Mouse (Mus musculus) heart, adult 10 weeks (tissue): ENCODE measurements around the gene Olfr247. TPM values are rescaled to one million over a fixed set of nuclear protein-coding genes. Genes with fewer than 3 reads are reported as not detected.

ENCODE experiments used
- polyA plus RNA-seq: library from polyadenylated mRNA; stranded (reverse); fragments of 350-450 nt; fragmentation: Illumina TruSeq; extraction: RNeasy Lipid Tissue Mini Kit (QIAGEN cat#74804); gene quantifications from one replicate; pipeline ENCODE4 v1.2.3, GENCODE M21; 2014; ENCODE audit warnings: low read depth, low replicate concordance

Gene Olfr247
- not detected for polyA plus RNA-seq

GRCm38 (mm10) chr10:129976040-129976439 lies at the start of gene Olfr247:
Gene Olfr247 (minus strand): TSS chr10:129976140.

GRCm38 (mm10) chr10:130012321-130012720 lies 36.4 kb upstream of the Olfr247 start, which contains the start of gene Olfr820:
Gene Olfr820 (plus strand): TSS chr10:130012621.

GRCm38 (mm10) chr10:129984962-129985361 lies 9.0 kb upstream of the Olfr247 start, which contains the start of gene Gm10310:
Gene Gm10310 (minus strand): TSS chr10:129985062.

GRCm38 (mm10) chr10:129967166-129967565 lies 8.8 kb downstream of the Olfr247 start, which contains the start of gene Olfr819:
Gene Olfr819 (minus strand): TSS chr10:129967266.

GRCm38 (mm10) chr10:129949000-129949399 lies 26.9 kb downstream of the Olfr247 start, which contains the start of gene Olfr818:
Gene Olfr818 (minus strand): TSS chr10:129949100.

Other genes with a start within 250 kb of the Olfr247 start
- gene Olfr805, start 246.8 kb downstream of the Olfr247 start, polyA plus RNA-seq = not detected
- not detected for gene Olfr806, start 234.2 kb downstream of the Olfr247 start, polyA plus RNA-seq
- gene Olfr807, start 218.3 kb downstream of the Olfr247 start, polyA plus RNA-seq = not detected
- gene Olfr808, start 210.7 kb downstream of the Olfr247 start, polyA plus RNA-seq = not detected
- gene Olfr809, start 201.5 kb downstream of the Olfr247 start, polyA plus RNA-seq = not detected
- not detected for gene Olfr810, start 181.2 kb downstream of the Olfr247 start, polyA plus RNA-seq
- not detected for gene Olfr811, start 171.7 kb downstream of the Olfr247 start, polyA plus RNA-seq
- gene Olfr812, start 130.0 kb downstream of the Olfr247 start, polyA plus RNA-seq = not detected
- gene Olfr813, start 120.8 kb downstream of the Olfr247 start, polyA plus RNA-seq = not detected
- not detected for gene Olfr814, start 96.3 kb downstream of the Olfr247 start, polyA plus RNA-seq
- gene Olfr815, start 70.3 kb downstream of the Olfr247 start, polyA plus RNA-seq = not detected
- not detected for gene Olfr816, start 60.5 kb downstream of the Olfr247 start, polyA plus RNA-seq
- gene Olfr818, start 27.0 kb downstream of the Olfr247 start, polyA plus RNA-seq = not detected
- not detected for gene Olfr819, start 8.9 kb downstream of the Olfr247 start, polyA plus RNA-seq
- gene Gm10310, start 8.9 kb upstream of the Olfr247 start, polyA plus RNA-seq = not detected
- not detected for gene Olfr820, start 36.5 kb upstream of the Olfr247 start, polyA plus RNA-seq
- gene Olfr821, start 54.2 kb upstream of the Olfr247 start, polyA plus RNA-seq = not detected
- gene Olfr822, start 95.1 kb upstream of the Olfr247 start, polyA plus RNA-seq = not detected
- gene Olfr823, start 139.2 kb upstream of the Olfr247 start, polyA plus RNA-seq = not detected
- gene Olfr824, start 153.9 kb upstream of the Olfr247 start, polyA plus RNA-seq = not detected
- not detected for gene Olfr825, start 190.6 kb upstream of the Olfr247 start, polyA plus RNA-seq
- gene Olfr826, start 208.0 kb upstream of the Olfr247 start, polyA plus RNA-seq = not detected
- not detected for gene Olfr827, start 238.3 kb upstream of the Olfr247 start, polyA plus RNA-seq